Mouse (Mus musculus): Measurements from ENCODE around the gene Slc43a2. TPM values are rescaled to one million over a fixed set of nuclear protein-coding genes. Genes with fewer than 3 reads are reported as not detected.
"Not testable (repeated sequence)": the region's sequence is repeated elsewhere in the genome, so short reads cannot be mapped to it uniquely, and the experiment has no call there.

The Slc43a2 gene
- polyA plus RNA-seq, 1 experiment from 2014 or later, result 24.0 TPM

GRCm38 (mm10) chr11:75595404-75595803 lies 63.9 kb downstream of the Slc43a2 start:
- H3K9ac ChIP-seq (replicated peaks; ENCODE audit: low read depth), result no peak overlapping the region
- H3K4me3 ChIP-seq (ENCODE audit: low read depth, low read length), result no peak overlapping the region
- WGBS, result 51% methylated on average over 2 of the region's 2 CpGs
- H3K4me2 ChIP-seq (replicated peaks; ENCODE audit: low read depth, low read length), result no peak overlapping the region
- H3K4me1 ChIP-seq (ENCODE audit: insufficient read depth, low read depth, low read length), result 0 out of 2 replicates have a peak, but pooled peaks cover 3% of the 10 kb centered on the region
- no peak overlapping the region for H3K27ac ChIP-seq (ENCODE audit: low read length)
- TF ChIP-seq CTCF (IDR thresholded peaks at IDR 0.05) (no peak), EP300 (IDR thresholded peaks at IDR 0.05) (no peak)
- no peaks in the 10 kb centered on the region for H3K27me3 ChIP-seq (replicated peaks; ENCODE audit: insufficient read depth, low read length)
- DNase-seq (ENCODE audit: low spot score) (no peak), ATAC-seq (0 out of 2 replicates have a peak, but pooled peaks have one; percentile 32)
- H3K9me3 ChIP-seq (ENCODE audit: low read length), result no peaks in the 10 kb centered on the region
- peaks cover 17% of the 10 kb centered on the region; the same call in 1 of the 2 replicates for H3K36me3 ChIP-seq (ENCODE audit: insufficient read depth, low read length)

GRCm38 (mm10) chr11:75595816-75596215 lies 64.3 kb downstream of the Slc43a2 start:
- Histone ChIP-seq H3K27me3 (replicated peaks; ENCODE audit: insufficient read depth, low read length) (no peaks in the 10 kb centered on the region), H3K4me3 (ENCODE audit: low read depth, low read length) (no peak overlapping the region), H3K9me3 (ENCODE audit: low read length) (no peaks in the 10 kb centered on the region), H3K4me1 (ENCODE audit: insufficient read depth, low read depth, low read length) (0 out of 2 replicates have a peak, but pooled peaks cover 3% of the 10 kb centered on the region), H3K4me2 (replicated peaks; ENCODE audit: low read depth, low read length) (no peak overlapping the region), H3K9ac (replicated peaks; ENCODE audit: low read depth) (no peak overlapping the region), H3K27ac (ENCODE audit: low read length) (no peak overlapping the region), H3K36me3 (ENCODE audit: insufficient read depth, low read length) (peaks cover 21% of the 10 kb centered on the region; the same call in 1 of the 2 replicates)
- DNase-seq (ENCODE audit: low spot score), result no peak
- TF ChIP-seq CTCF (IDR thresholded peaks at IDR 0.05) (no peak), EP300 (IDR thresholded peaks at IDR 0.05) (no peak)
- WGBS, result 80% methylated on average over 7 of the region's 7 CpGs
- ATAC-seq, result no peak

- no peak for TF ChIP-seq CTCF (IDR thresholded peaks at IDR 0.05)
- TF ChIP-seq EP300 (IDR thresholded peaks at IDR 0.05), result no peak
Observed at GRCm38 (mm10) chr11:75596726-75597255, 65.3 kb downstream of the Slc43a2 start.

GRCm38 (mm10) chr11:75598004-75598403 lies 66.5 kb downstream of the Slc43a2 start:
- ATAC-seq (no peak), DNase-seq (ENCODE audit: low spot score) (no peak)
- Histone ChIP-seq H3K36me3 (ENCODE audit: insufficient read depth, low read length) (peaks cover 24% of the 10 kb centered on the region), H3K4me1 (ENCODE audit: insufficient read depth, low read depth, low read length) (0 out of 2 replicates have a peak, but pooled peaks cover 3% of the 10 kb centered on the region), H3K27ac (ENCODE audit: low read length) (peak overlapping the region; percentile 20; the same call in 1 of the 2 replicates), H3K4me3 (ENCODE audit: low read depth, low read length) (no peak overlapping the region), H3K4me2 (replicated peaks; ENCODE audit: low read depth, low read length) (no peak overlapping the region), H3K9ac (replicated peaks; ENCODE audit: low read depth) (no peak overlapping the region), H3K27me3 (replicated peaks; ENCODE audit: insufficient read depth, low read length) (no peaks in the 10 kb centered on the region), H3K9me3 (ENCODE audit: low read length) (no peaks in the 10 kb centered on the region)
- WGBS, result 80% methylated on average over 6 of the region's 6 CpGs
- no peak for TF ChIP-seq CTCF (IDR thresholded peaks at IDR 0.05)
- no peak for TF ChIP-seq EP300 (IDR thresholded peaks at IDR 0.05)

More at GRCm38 (mm10) chr11:75596726-75597255, 65.3 kb downstream of the Slc43a2 start:
- H3K27me3 ChIP-seq (replicated peaks; ENCODE audit: insufficient read depth, low read length), result no peaks in the 10 kb centered on the region
- H3K4me1 ChIP-seq (ENCODE audit: insufficient read depth, low read depth, low read length), result 0 out of 2 replicates have a peak, but pooled peaks cover 3% of the 10 kb centered on the region
- peaks cover 21% of the 10 kb centered on the region for H3K36me3 ChIP-seq (ENCODE audit: insufficient read depth, low read length)
- no peak overlapping the region for H3K4me3 ChIP-seq (ENCODE audit: low read depth, low read length)
- no peaks in the 10 kb centered on the region for H3K9me3 ChIP-seq (ENCODE audit: low read length)
- DNase-seq (ENCODE audit: low spot score) (no peak), ATAC-seq (peak; percentile 43; the same call in 1 of the 2 replicates)
- no peak overlapping the region for H3K9ac ChIP-seq (replicated peaks; ENCODE audit: low read depth)
- H3K4me2 ChIP-seq (replicated peaks; ENCODE audit: low read depth, low read length), result no peak overlapping the region
- H3K27ac ChIP-seq (ENCODE audit: low read length), result no peak overlapping the region
- 58% methylated on average over 3 of the region's 3 CpGs for WGBS

- not testable (repeated sequence) for H3K4me1 ChIP-seq (ENCODE audit: insufficient read depth, low read depth, low read length); H3K4me2 ChIP-seq (replicated peaks; ENCODE audit: low read depth, low read length); DNase-seq (ENCODE audit: low spot score); ATAC-seq; H3K4me3 ChIP-seq (ENCODE audit: low read depth, low read length); H3K9ac ChIP-seq (replicated peaks; ENCODE audit: low read depth); H3K27ac ChIP-seq (ENCODE audit: low read length); H3K27me3 ChIP-seq (replicated peaks; ENCODE audit: insufficient read depth, low read length); H3K9me3 ChIP-seq (ENCODE audit: low read length)
- WGBS, result 93% methylated on average over 16 of the region's 17 CpGs
- peaks cover 27% of the 10 kb centered on the region for H3K36me3 ChIP-seq (ENCODE audit: insufficient read depth, low read length)
Observed at GRCm38 (mm10) chr11:75599802-75600201, 68.3 kb downstream of the Slc43a2 start.

GRCm38 (mm10) chr11:75604826-75605225 lies 73.3 kb downstream of the Slc43a2 start:
- TF ChIP-seq EP300 (IDR thresholded peaks at IDR 0.05), result no peak
- no peak for TF ChIP-seq CTCF (IDR thresholded peaks at IDR 0.05)
- ATAC-seq (no peak), DNase-seq (ENCODE audit: low spot score) (no peak)
- Histone ChIP-seq H3K27ac (ENCODE audit: low read length) (no peak overlapping the region), H3K9ac (replicated peaks; ENCODE audit: low read depth) (no peak overlapping the region), H3K4me1 (ENCODE audit: insufficient read depth, low read depth, low read length) (no peaks in the 10 kb centered on the region), H3K36me3 (ENCODE audit: insufficient read depth, low read length) (peaks cover 44% of the 10 kb centered on the region), H3K4me2 (replicated peaks; ENCODE audit: low read depth, low read length) (no peak overlapping the region), H3K27me3 (replicated peaks; ENCODE audit: insufficient read depth, low read length) (no peaks in the 10 kb centered on the region), H3K9me3 (ENCODE audit: low read length) (no peaks in the 10 kb centered on the region), H3K4me3 (ENCODE audit: low read depth, low read length) (no peak overlapping the region)
- WGBS, result 63% methylated on average over 5 of the region's 5 CpGs

All from lung, postnatal 0 days (tissue).